Mouse (Mus musculus) limb, embryonic 14.5 days (tissue): ENCODE measurements at regions not wholly inside any gene's neighbourhood (a gene's known extent, or its start where the extent isn't known, plus 50 kb on each side); places are given as distances from the start of the nearest gene placed in this dataset.
A peak's percentile ranks its signal among the peaks of the same experiment; 100 is the strongest.

Experiments used
- ATAC-seq: fragments of 200-750 bp; cut with Nextera tagmentation; 2 replicates; pipeline ENCODE4 v1.8.0; 2017; ENCODE audit warnings: low read depth, moderate number of reproducible peaks, moderate TSS enrichment; ENCODE audit not compliant: low FRiP score
- DNase-seq: peaks from one replicate; pipeline ENCODE4 v3.0.0-alpha.2; 2015; ENCODE audit warnings: low spot score
- H3K27ac ChIP-seq: fragments of 300-500 bp; sonication (generic); replicated peaks from 2 replicates; pipeline ENCODE4 v1.5.1; 2014; ENCODE audit warnings: low read depth, mild to moderate bottlenecking, low read length, moderate library complexity, mixed read lengths
- H3K27me3 ChIP-seq: fragments of 300-500 bp; sonication (generic); 2 replicates; pipeline ENCODE4 v1.6.1; 2014; ENCODE audit warnings: low read length, mixed read lengths; ENCODE audit not compliant: control insufficient read depth, insufficient read depth
- H3K36me3 ChIP-seq: fragments of 300-500 bp; sonication (generic); 2 replicates; pipeline ENCODE4 v1.6.1; 2014; ENCODE audit warnings: mild to moderate bottlenecking, low read length, moderate library complexity, mixed read lengths; ENCODE audit not compliant: control insufficient read depth, insufficient read depth
- H3K4me1 ChIP-seq: fragments of 300-500 bp; sonication (generic); 2 replicates; pipeline ENCODE4 v1.6.1; 2014; ENCODE audit warnings: antibody characterized with exemption, low read length, mixed read lengths; ENCODE audit not compliant: control insufficient read depth, insufficient read depth
- H3K4me2 ChIP-seq: fragments of 300-500 bp; sonication (generic); replicated peaks from 2 replicates; pipeline ENCODE4 v1.6.1; 2014; ENCODE audit warnings: low read depth, mild to moderate bottlenecking, low read length, moderate library complexity; ENCODE audit not compliant: severe bottlenecking
- H3K4me3 ChIP-seq: fragments of 300-500 bp; sonication (generic); replicated peaks from 2 replicates; pipeline ENCODE4 v1.5.1; 2014; ENCODE audit warnings: low read length
- H3K9ac ChIP-seq: fragments of 300-500 bp; sonication (generic); 2 replicates; pipeline ENCODE4 v1.6.1; 2014; ENCODE audit warnings: mild to moderate bottlenecking, low read depth, low read length, moderate library complexity; ENCODE audit not compliant: severe bottlenecking
- H3K9me3 ChIP-seq: fragments of 300-500 bp; sonication (generic); 2 replicates; pipeline ENCODE4 v1.6.1; 2016; ENCODE audit warnings: low read length; ENCODE audit not compliant: control insufficient read depth
- POLR2A ChIP-seq: fragments of 200-500 bp; IDR thresholded peaks from 2 replicates; pipeline ENCODE4 v1.8.0; 2012; ENCODE audit warnings: inconsistent platforms, mild to moderate bottlenecking, moderate library complexity, borderline replicate concordance; ENCODE audit not compliant: insufficient read depth, insufficient read length; ENCODE audit errors: extremely low read depth
- WGBS: fragments of 180-500 bp; shearing (Covaris S2); extraction: QIAGEN DNeasy Blood & Tissue Kit; methylation state at CpG from one replicate; pipeline ENCODE4 v1.1.7; 2014; 5-methylcytosine and 5-hydroxymethylcytosine counted together

- 3% methylated on average over 3 of the region's 3 CpGs for WGBS
- DNase-seq (peak; percentile 68), ATAC-seq (peak; percentile 88)
- Histone ChIP-seq H3K4me2 (no peak overlapping the region), H3K4me3 (no peak overlapping the region), H3K9ac (no peak overlapping the region), H3K9me3 (no peaks in the 10 kb centered on the region), H3K27me3 (no peaks in the 10 kb centered on the region), H3K4me1 (peaks cover 7% of the 10 kb centered on the region), H3K27ac (no peak overlapping the region), H3K36me3 (no peaks in the 10 kb centered on the region)
- TF ChIP-seq POLR2A, result no peak
Measured at GRCm38 (mm10) chr11:28692263-28693194, 108.4 kb upstream of the Ccdc85a start.

GRCm38 (mm10) chr11:28688436-28688835 lies 104.3 kb upstream of the Ccdc85a start:
- no peak for TF ChIP-seq POLR2A
- Histone ChIP-seq H3K9me3 (no peaks in the 10 kb centered on the region), H3K9ac (no peak overlapping the region), H3K4me1 (peaks cover 7% of the 10 kb centered on the region), H3K4me3 (no peak overlapping the region), H3K27me3 (no peaks in the 10 kb centered on the region), H3K27ac (no peak overlapping the region), H3K4me2 (no peak overlapping the region), H3K36me3 (no peaks in the 10 kb centered on the region)
- WGBS, result 65% methylated on average over 1 of the region's 1 CpGs
- ATAC-seq, result no peak
- DNase-seq, result no peak

- H3K4me3 ChIP-seq, result no peak overlapping the region
- ATAC-seq (no peak), DNase-seq (no peak)
- H3K36me3 ChIP-seq, result no peaks in the 10 kb centered on the region
- no peaks in the 10 kb centered on the region for H3K4me1 ChIP-seq
- no peak overlapping the region for H3K27ac ChIP-seq
- H3K27me3 ChIP-seq, result no peaks in the 10 kb centered on the region
- H3K9ac ChIP-seq, result no peak overlapping the region
- H3K4me2 ChIP-seq, result no peak overlapping the region
- TF ChIP-seq POLR2A, result no peak
- no peaks in the 10 kb centered on the region for H3K9me3 ChIP-seq
Measured at GRCm38 (mm10) chr11:28685407-28685806, 101.3 kb upstream of the Ccdc85a start.

GRCm38 (mm10) chr11:28681311-28681710 lies 97.2 kb upstream of the Ccdc85a start:
- Histone ChIP-seq H3K4me3 (no peak overlapping the region), H3K27ac (no peak overlapping the region), H3K9me3 (no peaks in the 10 kb centered on the region), H3K9ac (no peak overlapping the region), H3K4me2 (no peak overlapping the region), H3K27me3 (no peaks in the 10 kb centered on the region), H3K36me3 (no peaks in the 10 kb centered on the region), H3K4me1 (no peaks in the 10 kb centered on the region)
- no peak for TF ChIP-seq POLR2A
- ATAC-seq (no peak), DNase-seq (no peak)
- 71% methylated on average over 3 of the region's 3 CpGs for WGBS

GRCm38 (mm10) chr11:28670765-28671164 lies 86.6 kb upstream of the Ccdc85a start:
- no peak for TF ChIP-seq POLR2A
- Histone ChIP-seq H3K27me3 (no peaks in the 10 kb centered on the region), H3K4me3 (no peak overlapping the region), H3K36me3 (no peaks in the 10 kb centered on the region), H3K4me2 (no peak overlapping the region), H3K9me3 (no peaks in the 10 kb centered on the region), H3K4me1 (no peaks in the 10 kb centered on the region), H3K27ac (no peak overlapping the region), H3K9ac (no peak overlapping the region)
- DNase-seq (no peak), ATAC-seq (no peak)

- Histone ChIP-seq H3K4me3 (no peak overlapping the region), H3K27ac (no peak overlapping the region), H3K36me3 (no peaks in the 10 kb centered on the region), H3K9ac (no peak overlapping the region), H3K4me2 (no peak overlapping the region), H3K9me3 (no peaks in the 10 kb centered on the region), H3K27me3 (no peaks in the 10 kb centered on the region), H3K4me1 (no peaks in the 10 kb centered on the region)
- DNase-seq, result no peak
- no peak for ATAC-seq
- 45% methylated on average over 4 of the region's 4 CpGs for WGBS
- no peak for TF ChIP-seq POLR2A
Measured at GRCm38 (mm10) chr11:28669359-28669758, 85.2 kb upstream of the Ccdc85a start.
